Mouse (Mus musculus): ENCODE results near the gene Slc25a17. TPM values are rescaled to one million over a fixed set of nuclear protein-coding genes. Genes with fewer than 3 reads are reported as not detected.

Gene Slc25a17
- total RNA-seq (2021) = 10 to 100 TPM; 83.2 to 85.2 TPM
- long read RNA-seq, experiment 1, transcript Slc25a17-201 (9 exons, 1,724 nt) = major isoform, 58 of 67 reads
- long read RNA-seq, experiment 1, partial matches to known transcripts = 1 of 67 reads
- long read RNA-seq, experiment 1, other reads (novel, unspliced or antisense) = 7 of 67 reads
- long read RNA-seq, experiment 2, transcript Slc25a17-201 (9 exons, 1,724 nt) = major isoform, 71 of 86 reads
- long read RNA-seq, experiment 2, partial matches to known transcripts = 2 of 86 reads
- long read RNA-seq, experiment 2, other reads (novel, unspliced or antisense) = 13 of 86 reads

GRCm38 (mm10) chr15:81360345-81361021 lies at the start of gene Slc25a17:
TSS of gene Slc25a17 (minus strand) at chr15:81360812.
- peak; percentile 81 to 94 for DNase-seq (ENCODE audit: low spot score in 2 of 2)

- DNase-seq (ENCODE audit: low spot score in 2 of 2) = no peak
Measured at GRCm38 (mm10) chr15:81408199-81408598, 47.6 kb upstream of the Slc25a17 start, which contains the start of gene Dnajb7. TSS of gene Dnajb7 (minus strand) at chr15:81408299.

- DNase-seq (ENCODE audit: low spot score in 2 of 2) = no peak
Measured at GRCm38 (mm10) chr15:81405008-81405407, 44.4 kb upstream of the Slc25a17 start.

GRCm38 (mm10) chr15:81399638-81400315 lies 39.2 kb upstream of the Slc25a17 start, which contains the start of the genes St13 and Xpnpep3:
TSS of gene St13 (minus strand) at chr15:81400077.
TSS of gene Xpnpep3 (plus strand) at chr15:81400138.
- peak; percentile 94 to 97 for DNase-seq (ENCODE audit: low spot score in 2 of 2)

GRCm38 (mm10) chr15:81399297-81399637 lies 38.7 kb upstream of the Slc25a17 start:
- no peak for DNase-seq (ENCODE audit: low spot score in 2 of 2)

- DNase-seq (ENCODE audit: low spot score in 2 of 2) = no peak
Measured at GRCm38 (mm10) chr15:81398189-81398588, 37.6 kb upstream of the Slc25a17 start.

- no peak for DNase-seq (ENCODE audit: low spot score in 2 of 2)
Measured at GRCm38 (mm10) chr15:81394211-81394915, 33.8 kb upstream of the Slc25a17 start.

- no peak for DNase-seq (ENCODE audit: low spot score in 2 of 2)
Measured at GRCm38 (mm10) chr15:81392997-81393396, 32.4 kb upstream of the Slc25a17 start.

- DNase-seq (ENCODE audit: low spot score in 2 of 2) = no peak
Measured at GRCm38 (mm10) chr15:81386327-81386726, 25.7 kb upstream of the Slc25a17 start.

- DNase-seq (ENCODE audit: low spot score in 2 of 2) = no peak
Measured at GRCm38 (mm10) chr15:81378845-81379244, 18.2 kb upstream of the Slc25a17 start.

- DNase-seq (ENCODE audit: low spot score in 2 of 2) = no peak
Measured at GRCm38 (mm10) chr15:81374621-81375020, 14.0 kb upstream of the Slc25a17 start.

GRCm38 (mm10) chr15:81370356-81370755 lies 9.7 kb upstream of the Slc25a17 start:
- no peak for DNase-seq (ENCODE audit: low spot score in 2 of 2)

GRCm38 (mm10) chr15:81368601-81369000 lies 8.0 kb upstream of the Slc25a17 start:
- DNase-seq (ENCODE audit: low spot score in 2 of 2) = no peak

- no peak for DNase-seq (ENCODE audit: low spot score in 2 of 2)
Measured at GRCm38 (mm10) chr15:81366241-81366640, 5.6 kb upstream of the Slc25a17 start.

GRCm38 (mm10) chr15:81365246-81365645 lies 4.6 kb upstream of the Slc25a17 start:
- DNase-seq (ENCODE audit: low spot score in 2 of 2) = no peak

- no peak for DNase-seq (ENCODE audit: low spot score in 2 of 2)
Measured at GRCm38 (mm10) chr15:81364271-81364670, 3.7 kb upstream of the Slc25a17 start.

- no peak for DNase-seq (ENCODE audit: low spot score in 2 of 2)
Measured at GRCm38 (mm10) chr15:81362501-81362900, 1.9 kb upstream of the Slc25a17 start.

- no peak for DNase-seq (ENCODE audit: low spot score in 2 of 2)
Measured at GRCm38 (mm10) chr15:81361417-81362015, 904 bp upstream of the Slc25a17 start.

GRCm38 (mm10) chr15:81361022-81361404 lies 401 bp upstream of the Slc25a17 start:
- no peak for DNase-seq (ENCODE audit: low spot score in 2 of 2)

- DNase-seq (ENCODE audit: low spot score in 2 of 2) = no peak
Measured at GRCm38 (mm10) chr15:81359421-81359820, 1.2 kb downstream of the Slc25a17 start.

GRCm38 (mm10) chr15:81358943-81359342 lies 1.7 kb downstream of the Slc25a17 start:
- no peak for DNase-seq (ENCODE audit: low spot score in 2 of 2)

All from adrenal gland, postnatal 4 days (tissue).